Comparison of ENCODE assay signal across 10 mouse cellular contexts in genomic region chr10:58814486-58814885, GRCm38 (mm10). TPM values are rescaled to one million over a fixed set of nuclear protein-coding genes. Genes with fewer than 3 reads are reported as not detected.
DNase-seq lines count a peak whose midpoint lies in the region; ATAC-seq and TF ChIP-seq lines count a peak whose summit lies in the region.
"Had no signal": no experiment of that assay in that cellular context is flagged by ENCODE, and none has a peak within 500 bp of the region (broad histone marks: within the 10 kb centered on the region; RNA-seq: fewer than 3 reads in every experiment).

No protein-coding gene starts in this region.

- no peak for ATAC-seq in hindbrain, embryonic 15.5 days (ENCODE audit: low FRiP score, low read depth)
- ATAC-seq in megakaryocyte-erythroid progenitor cell, adult 5-6 weeks (replicated peaks; ENCODE audit: low FRiP score, low TSS enrichment, poor library complexity, severe bottlenecking), result no peak

- H3K27ac ChIP-seq in left cerebral cortex, adult 2 months, result no peak overlapping the region
- H3K27ac ChIP-seq in forebrain, embryonic 10.5 days, result no peak overlapping the region
- H3K27ac ChIP-seq in hindbrain, embryonic 15.5 days (replicated peaks), result no peak overlapping the region
- H3K27ac ChIP-seq in olfactory bulb, adult 2 months (ENCODE audit: insufficient read depth, low read depth, low read length), result no peak overlapping the region

- peak overlapping the region; percentile 78 for H3K4me3 ChIP-seq in left cerebral cortex, adult 2 months
- H3K4me3 ChIP-seq in forebrain, embryonic 10.5 days, result peak overlapping the region; percentile 73
- H3K4me3 ChIP-seq in hindbrain, embryonic 15.5 days, result peak overlapping the region; percentile 53
- 0 out of 2 replicates have a peak overlapping the region, but pooled peaks have one; percentile 52 for H3K4me3 ChIP-seq in olfactory bulb, adult 2 months (ENCODE audit: insufficient read depth, low read depth, low read length)

- no peaks in the 10 kb centered on the region for H3K9me3 ChIP-seq in forebrain, embryonic 10.5 days
- H3K9me3 ChIP-seq in hindbrain, embryonic 15.5 days, result no peaks in the 10 kb centered on the region

- H3K4me2 ChIP-seq in hindbrain, embryonic 15.5 days, result peak overlapping the region; percentile 100

- 34% methylated on average over 7 of the region's 7 CpGs for WGBS in forebrain, embryonic 10.5 days
- 47% methylated on average over 7 of the region's 7 CpGs for WGBS in hindbrain, embryonic 15.5 days
- WGBS in olfactory bulb, adult 2 months, result 67% methylated on average over 7 of the region's 7 CpGs

- H3K9ac ChIP-seq in hindbrain, embryonic 15.5 days, result no peak overlapping the region

- no peaks in the 10 kb centered on the region for H3K36me3 ChIP-seq in forebrain, embryonic 10.5 days (replicated peaks)
- no peaks in the 10 kb centered on the region for H3K36me3 ChIP-seq in hindbrain, embryonic 15.5 days

- DNase-seq in left cerebral cortex, adult 2 months (ENCODE audit: extremely low spot score in 1 of 2, low spot score in 2 of 2), result no peak
- DNase-seq in left cerebral cortex, postnatal 4 days, result no peak
- no peak for DNase-seq in forebrain, embryonic 10.5 days (ENCODE audit: extremely low spot score, low spot score)
- DNase-seq in gastrocnemius, postnatal 25 days, result no peak
- DNase-seq in gastrocnemius, postnatal 14 days, result no peak

- no peak for TF ChIP-seq CTCF in left cerebral cortex, adult 2 months (IDR thresholded peaks at IDR 0.05)
- no peak for TF ChIP-seq CTCF in olfactory bulb, adult 2 months (IDR thresholded peaks at IDR 0.05; ENCODE audit: insufficient read depth, low read depth, low read length)

- peaks cover 62% of the 10 kb centered on the region for H3K27me3 ChIP-seq in forebrain, embryonic 10.5 days (ENCODE audit: poor library complexity, severe bottlenecking)
- 0 out of 2 replicates have a peak, but pooled peaks cover 7% of the 10 kb centered on the region for H3K27me3 ChIP-seq in hindbrain, embryonic 15.5 days

- peaks cover 25% of the 10 kb centered on the region for H3K4me1 ChIP-seq in forebrain, embryonic 10.5 days
- peaks cover 17% of the 10 kb centered on the region for H3K4me1 ChIP-seq in hindbrain, embryonic 15.5 days (replicated peaks)
- peaks cover 20% of the 10 kb centered on the region for H3K4me1 ChIP-seq in olfactory bulb, adult 2 months (ENCODE audit: control insufficient read depth, insufficient read depth, low read length)

- no peak for TF ChIP-seq POLR2A in olfactory bulb, adult 2 months (IDR thresholded peaks at IDR 0.05; ENCODE audit: insufficient read depth, low read depth, low read length)

- intact Hi-C loops in left cerebral cortex, adult 2 months (cut with DNase I), result loop anchor here (5.0 kb wide), 4 partner anchors 58 to 478 kb away; no protein-coding TSS in a partner anchor
- intact Hi-C loops in left cerebral cortex, postnatal 4 days (cut with DNase I), result loop anchor here (5.0 to 10.0 kb wide), 5 partner anchors 93 to 473 kb away; no protein-coding TSS in a partner anchor
- intact Hi-C loops in gastrocnemius, postnatal 14 days (cut with DNase I; ENCODE audit: low total_unique reads), result loop anchor here (10.0 kb wide), 1 partner anchor 250 kb away; no protein-coding TSS in a partner anchor

RNA-seq across cellular contexts. Expression of gene Sh3rf3, which starts 1.3 kb away (rescaled TPM):
- 10 to 100 TPM; 48.3 to 55.2 TPM for total RNA-seq in left cerebral cortex, adult 2 months (2021)
- total RNA-seq in left cerebral cortex, postnatal 4 days (2021), result 100 to 1,000 TPM in 1 of 2 experiments, 10 to 100 TPM in 1; 99.5 to 101 TPM
- polyA plus RNA-seq in forebrain, embryonic 10.5 days (2016; fragmentation: Nextera tagmentation; extraction: Ambion mirVana), result 0.36 and 0.48 TPM in 2 replicates
- 3.2 and 4.4 TPM in 2 replicates for polyA plus RNA-seq in hindbrain, embryonic 15.5 days (2015; fragmentation: Nextera tagmentation; extraction: Ambion mirVana)
- polyA plus RNA-seq in olfactory bulb, adult 2 months (2012; ENCODE audit: insufficient read depth, insufficient read length, low replicate concordance, missing spikeins), result not detected in 2 replicates
- total RNA-seq in gastrocnemius, postnatal 25 days (2021), result under 1 TPM; 0.43 to 0.79 TPM
- total RNA-seq in megakaryocyte-erythroid progenitor cell, adult 5-6 weeks (2014; fragmentation: Nextera tagmentation), result not detected in 2 replicates
- total RNA-seq in megakaryocyte-erythroid progenitor cell, adult 5-6 weeks (2017), result not detected in 2 replicates
- total RNA-seq in gastrocnemius, postnatal 14 days (2021), result 1 to 10 TPM; 1.2 to 2.1 TPM
- total RNA-seq: granulocyte monocyte progenitor cell, adult 5-6 weeks; neutrophil, adult 5-6 weeks had no signal

Comparison
In these comparisons a context has a peak if more than half of its experiments do, and no peak if none do; other contexts are left out.
1. RNA of gene Sh3rf3, which starts 1.3 kb away (total RNA-seq): 99.5 to 101 TPM in left cerebral cortex, postnatal 4 days and 48.3 to 55.2 TPM in left cerebral cortex, adult 2 months; 1.2 to 2.1 TPM in gastrocnemius, postnatal 14 days, 0.43 to 0.79 TPM in gastrocnemius, postnatal 25 days and not detected in megakaryocyte-erythroid progenitor cell, adult 5-6 weeks; every median in the first group is over 10 times any median in the second.
2. Peak in every context shown above with its lines, with median percentiles within 50 percentile points of each other: H3K4me3 ChIP-seq.